Mouse (Mus musculus) inflammation-experienced regulatory T-cells, adult 6 months (primary cell): ENCODE results near the gene Apol9b. TPM values are rescaled to one million over a fixed set of nuclear protein-coding genes. Genes with fewer than 3 reads are reported as not detected.
"Not testable (repeated sequence)": the region's sequence is repeated elsewhere in the genome, so short reads cannot be mapped to it uniquely, and the experiment has no call there.

ENCODE experiments used
- ATAC-seq: one replicate; pipeline ENCODE4 v1.8.0; 2017
- polyA plus RNA-seq, 3 experiments: library from polyadenylated mRNA; unstranded; fragments of 100-300 nt; shearing (Covaris generic); gene quantifications; one replicate each; pipeline ENCODE4 v1.2.1; 2017

Gene Apol9b
- polyA plus RNA-seq = 10 to 100 TPM in 2 of 3 experiments, 1 to 10 TPM in 1; 8.5 to 51.6 (median 42.3) TPM

DNA sequence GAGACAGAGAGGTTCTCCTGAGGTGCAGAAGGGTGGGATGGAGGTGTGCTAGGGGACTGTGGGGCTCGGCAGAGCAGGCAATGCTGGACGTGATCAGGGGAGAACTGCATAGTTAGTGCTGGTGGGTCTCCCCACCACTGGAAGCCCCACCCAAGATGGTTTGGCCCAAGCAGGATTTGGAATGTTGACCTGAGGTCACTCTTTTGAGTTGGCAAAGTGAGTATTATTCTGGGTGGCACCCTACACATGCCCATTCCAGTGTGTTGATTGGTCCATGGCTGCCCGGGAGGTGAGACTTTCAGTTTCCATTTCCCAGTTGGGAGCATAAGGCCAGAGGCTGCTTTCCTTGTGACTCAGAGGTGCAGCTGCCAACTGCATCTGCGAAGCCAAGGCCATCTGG is at the start of gene Apol9b:
TSS of gene Apol9b (plus strand) at position 301 of the 400 bp plus-strand sequence.
- ATAC-seq = not testable (repeated sequence)

DNA sequence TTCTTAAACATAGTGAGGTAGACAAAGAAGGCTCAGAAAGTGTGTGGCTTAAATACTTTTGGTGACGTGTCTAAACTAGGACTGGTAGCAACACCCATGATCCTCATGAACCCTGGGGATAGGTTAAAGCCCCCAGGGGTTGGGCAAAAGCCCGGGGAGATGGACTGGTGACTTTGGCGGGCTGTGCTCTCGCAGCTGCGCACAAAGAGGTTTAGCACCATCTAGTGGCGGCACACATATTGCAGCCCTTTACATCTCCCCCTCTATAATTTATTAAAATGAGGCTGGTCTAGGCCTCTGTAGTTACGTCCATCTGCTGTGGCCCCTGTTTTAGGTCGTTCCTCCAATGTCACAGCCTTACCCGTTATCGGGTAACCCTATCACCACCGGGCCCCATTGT is 44.9 kb upstream of the Apol9b start:
- not testable (repeated sequence) for ATAC-seq

DNA sequence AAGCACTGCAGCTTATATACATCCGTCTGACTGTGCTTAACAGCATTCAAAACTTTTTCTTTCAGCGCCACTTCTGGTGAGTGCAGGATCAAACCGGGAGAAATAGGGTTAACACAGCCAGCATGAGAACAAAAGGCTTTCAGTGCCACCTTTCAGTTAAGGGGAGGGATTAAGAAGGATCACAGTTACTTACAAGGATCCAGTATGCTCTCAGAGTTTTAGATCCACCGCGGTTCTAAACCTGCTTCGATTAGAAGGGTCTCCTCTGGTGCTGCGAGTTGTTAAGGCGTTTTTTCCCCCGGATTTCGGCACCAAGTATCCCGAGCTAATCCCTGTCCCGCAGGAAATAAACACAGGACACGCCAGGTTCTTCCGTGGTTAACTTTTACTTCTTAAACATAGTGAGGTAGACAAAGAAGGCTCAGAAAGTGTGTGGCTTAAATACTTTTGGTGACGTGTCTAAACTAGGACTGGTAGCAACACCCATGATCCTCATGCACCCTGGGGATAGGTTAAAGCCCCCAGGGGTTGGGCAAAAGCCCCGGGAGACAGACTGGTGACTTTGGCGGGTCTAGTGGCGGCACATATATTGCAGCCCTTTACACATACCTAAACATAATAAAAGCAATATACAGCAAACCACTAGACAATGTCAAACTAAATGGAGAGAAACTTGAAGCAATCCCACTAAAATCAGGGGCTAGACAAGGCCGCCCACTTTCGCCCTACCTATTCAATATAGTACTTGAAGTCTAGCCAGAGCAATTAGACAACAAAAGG is 37.1 kb upstream of the Apol9b start:
- ATAC-seq = not testable (repeated sequence)

- not testable (repeated sequence) for ATAC-seq
Measured at GRCm38 (mm10) chr15:77694687-77695295, 34.0 kb upstream of the Apol9b start.

- peak; percentile 92 for ATAC-seq
Measured at GRCm38 (mm10) chr15:77698656-77699055, 30.2 kb upstream of the Apol9b start, which contains the start of gene Apol7e. Apol7e (plus strand) TSS chr15:77698857.

DNA sequence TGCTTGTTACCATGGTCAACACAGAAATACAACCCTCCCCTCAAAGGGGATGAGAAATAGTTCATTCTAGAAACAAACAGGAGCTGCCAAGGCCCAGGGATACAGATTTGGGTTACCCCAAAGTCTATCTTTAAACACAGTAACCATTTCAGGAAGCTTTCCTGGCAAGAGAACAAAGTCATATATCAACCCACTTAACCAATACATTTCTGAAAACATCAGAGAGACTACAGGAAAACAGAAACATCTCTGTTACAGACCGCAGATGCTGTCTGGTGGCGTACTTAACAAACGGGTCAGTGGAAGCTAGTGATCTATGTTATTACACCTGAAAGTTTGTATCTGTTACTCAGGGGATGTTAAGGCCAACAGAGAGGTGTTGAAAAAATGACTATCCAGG is 23.5 kb upstream of the Apol9b start:
- peak; percentile 64 for ATAC-seq

DNA sequence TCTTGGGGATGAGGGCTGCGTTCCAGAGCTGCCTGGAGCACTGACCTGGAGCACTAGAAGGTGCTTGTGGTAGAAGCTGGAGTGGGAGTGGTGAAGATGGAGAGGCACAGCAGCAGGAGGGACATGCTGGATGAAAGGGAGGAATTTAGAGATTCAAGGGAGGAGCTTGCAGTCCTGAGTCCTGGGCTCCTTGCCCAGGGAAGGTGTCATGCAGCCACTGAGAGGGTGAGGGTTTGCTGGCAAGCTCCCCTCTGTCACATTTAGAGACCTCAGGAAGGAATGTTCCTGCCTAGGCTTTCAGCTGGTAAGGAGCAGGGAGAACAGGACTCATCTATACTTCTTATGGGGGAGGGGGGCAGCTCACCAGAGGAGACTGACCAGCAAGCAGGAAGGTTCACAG is 19.9 kb upstream of the Apol9b start:
- ATAC-seq = not testable (repeated sequence)

- not testable (repeated sequence) for ATAC-seq
Measured at GRCm38 (mm10) chr15:77718240-77718639, 10.6 kb upstream of the Apol9b start.

DNA sequence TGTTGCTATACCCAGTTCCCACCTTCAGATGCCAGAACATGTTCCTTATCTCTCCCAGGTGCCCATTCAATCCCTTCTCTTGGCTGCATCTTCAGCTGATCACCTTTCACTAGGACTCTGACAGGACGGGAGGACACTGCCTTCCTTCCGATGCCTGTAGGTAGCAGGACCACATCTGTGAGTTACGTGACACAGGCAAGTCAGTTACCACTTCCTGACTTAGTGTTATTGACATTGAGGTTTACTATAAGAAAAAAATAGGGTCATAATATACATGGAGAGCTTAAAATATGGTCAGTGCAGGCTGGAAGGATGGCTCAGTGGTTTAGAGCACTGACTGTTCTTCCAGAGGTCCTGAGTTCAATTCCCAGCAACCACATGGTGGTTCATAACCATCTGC is 7.3 kb upstream of the Apol9b start:
- ATAC-seq = peak; percentile 70

DNA sequence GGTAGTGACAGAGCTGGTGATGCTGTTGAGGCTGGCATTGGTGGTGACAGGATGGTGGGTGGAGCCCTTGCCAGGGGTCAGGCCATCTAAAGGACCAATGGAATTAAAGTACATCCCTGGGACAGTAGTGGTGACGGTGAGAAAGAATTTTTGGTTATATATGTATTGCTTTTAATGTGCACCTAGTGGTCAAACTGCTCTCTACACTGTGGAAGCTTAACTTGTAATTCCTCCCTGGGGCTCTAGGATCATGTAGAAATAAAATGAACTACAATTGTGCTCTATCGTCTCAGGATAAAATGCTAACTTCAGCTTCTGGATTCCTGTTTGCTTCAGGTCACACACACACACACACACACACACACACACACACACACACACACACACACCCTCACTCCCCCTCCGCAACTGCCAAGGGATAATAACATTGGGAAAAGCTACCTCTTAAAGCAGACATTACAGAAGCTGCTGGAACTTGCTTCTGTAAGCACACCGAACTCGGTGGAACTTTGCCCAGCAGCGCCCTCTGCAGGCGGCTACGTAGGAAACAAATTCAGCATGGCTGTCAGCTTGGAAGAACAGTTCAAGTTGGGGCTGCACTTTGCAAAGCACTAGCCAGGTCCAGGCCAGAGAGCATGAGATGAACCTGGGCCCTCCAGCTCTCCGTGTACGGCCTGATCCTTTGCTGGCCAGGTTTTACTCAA is 4.5 kb upstream of the Apol9b start:
- ATAC-seq = not testable (repeated sequence)

- not testable (repeated sequence) for ATAC-seq
Measured at GRCm38 (mm10) chr15:77725393-77726020, 3.3 kb upstream of the Apol9b start.

DNA sequence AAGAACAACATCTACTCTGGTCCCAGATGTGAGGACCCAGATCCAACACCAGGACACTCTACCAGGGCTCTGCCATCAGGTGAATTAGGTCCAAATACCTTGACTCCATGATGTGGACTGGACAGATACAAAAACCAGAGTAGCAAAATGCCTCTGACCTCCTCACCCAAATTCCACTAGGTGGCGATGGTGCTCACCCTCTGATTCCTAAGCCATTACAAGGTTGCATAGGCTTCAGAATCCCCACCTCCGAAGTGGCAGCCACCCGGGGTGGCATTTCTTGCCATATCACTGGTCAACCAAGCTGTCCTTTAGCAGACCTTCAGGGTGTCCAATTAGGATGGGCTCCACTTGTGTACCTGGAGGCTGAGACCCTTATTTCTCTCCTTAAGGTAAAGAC is 1.7 kb upstream of the Apol9b start:
- peak; percentile 61 for ATAC-seq

GRCm38 (mm10) chr15:77727745-77728144 is 1.1 kb upstream of the Apol9b start:
- ATAC-seq = not testable (repeated sequence)

DNA sequence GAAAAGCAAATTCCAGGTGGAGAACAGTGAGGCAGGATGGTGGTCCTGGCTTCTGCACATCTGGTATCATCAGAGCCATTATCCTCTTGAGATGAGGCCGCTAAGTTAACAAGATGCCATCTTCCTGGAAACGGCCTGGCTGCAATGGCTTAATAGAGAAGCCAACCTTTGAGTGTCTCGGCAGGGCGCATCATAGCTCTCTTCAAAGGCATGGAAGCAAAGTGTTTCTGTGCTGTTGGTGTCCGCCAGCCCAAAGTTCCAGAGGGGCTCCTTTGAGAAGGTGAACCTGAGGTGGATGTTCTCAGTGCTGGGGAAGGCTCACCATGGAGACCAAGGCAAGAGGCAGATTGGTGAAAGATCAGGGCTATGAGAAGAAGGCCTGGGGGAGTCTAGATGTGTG is 2.8 kb downstream of the Apol9b start:
- no peak for ATAC-seq

DNA sequence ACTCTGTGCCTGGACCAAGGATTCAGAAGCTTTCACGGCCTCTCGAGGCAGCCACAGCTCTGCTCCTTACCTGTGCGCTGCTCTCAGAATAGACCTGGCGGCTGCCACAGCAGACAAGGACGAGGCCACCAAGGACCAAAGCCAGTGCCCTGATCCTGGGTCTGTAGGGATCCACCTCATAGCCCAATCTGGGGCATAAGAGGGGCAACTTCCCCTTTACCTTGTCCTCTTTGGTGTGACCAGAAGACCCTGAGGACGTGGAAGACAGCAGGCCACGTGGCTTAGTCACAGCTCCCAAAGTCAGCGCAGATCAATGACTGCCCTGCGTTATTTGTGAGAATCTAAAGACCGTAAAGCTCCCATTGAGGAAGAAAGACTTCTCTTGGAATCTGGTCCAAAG is 4.0 kb downstream of the Apol9b start:
- not testable (repeated sequence) for ATAC-seq

DNA sequence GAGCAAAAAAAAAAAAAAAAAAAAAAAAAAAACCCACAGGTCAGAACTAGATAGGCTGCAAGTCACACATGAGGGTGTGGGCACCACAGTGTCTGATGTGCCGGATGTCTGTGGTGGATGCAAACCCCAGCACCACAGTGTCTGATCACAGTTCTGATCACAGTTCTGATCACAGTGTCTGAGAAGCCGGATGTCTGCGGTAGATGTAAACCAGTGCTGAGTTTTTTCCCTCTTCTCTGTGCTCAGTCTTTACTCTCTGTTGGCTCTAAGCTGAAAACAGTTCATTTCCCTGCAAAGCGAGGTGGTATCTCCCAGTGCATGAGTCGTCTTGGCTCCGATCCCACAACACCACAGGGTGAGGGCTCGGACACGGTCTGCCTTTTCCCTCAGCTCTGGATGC is 4.5 kb downstream of the Apol9b start:
- peak; percentile 99 for ATAC-seq

DNA sequence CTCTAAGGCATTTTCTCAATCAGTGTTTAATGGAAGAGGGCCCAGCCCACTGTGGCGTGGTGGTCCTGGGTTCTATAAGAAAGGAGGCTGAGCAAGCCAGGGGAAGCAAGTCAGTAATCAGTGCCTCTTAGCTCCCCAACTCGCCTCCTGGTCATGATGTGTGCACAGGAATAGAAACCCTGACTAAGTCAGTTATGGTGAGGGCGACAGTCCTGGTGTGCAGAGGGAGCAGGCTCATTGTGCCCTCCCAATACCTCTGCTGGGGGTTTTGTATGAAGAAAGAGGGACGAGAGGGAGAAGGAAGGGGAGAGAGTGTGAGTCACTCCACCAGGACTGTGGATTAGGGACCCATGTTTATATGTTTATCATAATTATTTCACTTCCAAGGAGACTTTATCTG is 5.1 kb downstream of the Apol9b start:
- not testable (repeated sequence) for ATAC-seq

GRCm38 (mm10) chr15:77740511-77741297 is 11.9 kb downstream of the Apol9b start:
- ATAC-seq = no peak

GRCm38 (mm10) chr15:77741556-77741955 is 12.7 kb downstream of the Apol9b start:
- ATAC-seq = not testable (repeated sequence)

GRCm38 (mm10) chr15:77744632-77745031 is 15.8 kb downstream of the Apol9b start:
- ATAC-seq = no peak

- ATAC-seq = no peak
Measured at GRCm38 (mm10) chr15:77745081-77745480, 16.2 kb downstream of the Apol9b start.

- no peak for ATAC-seq
Measured at GRCm38 (mm10) chr15:77746326-77746725, 17.5 kb downstream of the Apol9b start.
